Mouse (Mus musculus): ENCODE measurements around the gene Qrich2. TPM values are rescaled to one million over a fixed set of nuclear protein-coding genes. Genes with fewer than 3 reads are reported as not detected.
A peak's percentile ranks its signal among the peaks of the same experiment; 100 is the strongest.

The Qrich2 gene
- 0.16 TPM in 1 of 2 replicates, not detected in the other for polyA plus RNA-seq (2014; fragmentation: Nextera tagmentation; extraction: Ambion mirVana)

- Histone ChIP-seq H3K4me1 (replicated peaks; ENCODE audit: control insufficient read depth, insufficient read depth, low read length) (no peaks in the 10 kb centered on the region; the same call in 1 of the 2 replicates), H3K4me2 (no peak within 1 kb of the TSS), H3K4me3 (ENCODE audit: low read depth, low read length) (no peak within 1 kb of the TSS), H3K27me3 (replicated peaks; ENCODE audit: control insufficient read depth, insufficient read depth, low read length) (0 out of 2 replicates have a peak, but pooled peaks cover 3% of the 10 kb centered on the region), H3K9me3 (ENCODE audit: control insufficient read depth, low read length) (no peaks in the 10 kb centered on the region), H3K27ac (ENCODE audit: low read depth, low read length) (no peak within 1 kb of the TSS), H3K36me3 (ENCODE audit: control insufficient read depth, insufficient read depth, low read length) (peaks cover 9% of the 10 kb centered on the region; the same call in 1 of the 2 replicates), H3K9ac (ENCODE audit: low read depth, low read length) (no peak within 1 kb of the TSS)
- no peak for ATAC-seq (replicated peaks; ENCODE audit: low FRiP score)
- no peak for DNase-seq (ENCODE audit: low spot score)
- 57% methylated on average over 20 of the region's 20 CpGs for WGBS
These were observed at the start of gene Qrich2 for GRCm38 (mm10) chr11:116466141-116466540. Qrich2 (minus strand) TSS chr11:116466241.

GRCm38 (mm10) chr11:116515330-116516020, 49.4 kb upstream of the Qrich2 start:
- Histone ChIP-seq H3K4me3 (ENCODE audit: low read depth, low read length) (no peak overlapping the region), H3K4me1 (replicated peaks; ENCODE audit: control insufficient read depth, insufficient read depth, low read length) (peaks cover 6% of the 10 kb centered on the region; the same call in 1 of the 2 replicates), H3K4me2 (peak overlapping the region; percentile 7; the same call in 1 of the 2 replicates), H3K27me3 (replicated peaks; ENCODE audit: control insufficient read depth, insufficient read depth, low read length) (peaks cover 8% of the 10 kb centered on the region), H3K36me3 (ENCODE audit: control insufficient read depth, insufficient read depth, low read length) (no peaks in the 10 kb centered on the region), H3K9me3 (ENCODE audit: control insufficient read depth, low read length) (no peaks in the 10 kb centered on the region), H3K9ac (ENCODE audit: low read depth, low read length) (no peak overlapping the region), H3K27ac (ENCODE audit: low read depth, low read length) (no peak overlapping the region)
- WGBS: 28% methylated on average over 24 of the region's 24 CpGs
- DNase-seq (ENCODE audit: low spot score) (no peak), ATAC-seq (replicated peaks; ENCODE audit: low FRiP score) (no peak)

GRCm38 (mm10) chr11:116513531-116514038, 47.5 kb upstream of the Qrich2 start:
- H3K27me3 ChIP-seq (replicated peaks; ENCODE audit: control insufficient read depth, insufficient read depth, low read length): peaks cover 8% of the 10 kb centered on the region
- no peaks in the 10 kb centered on the region for H3K9me3 ChIP-seq (ENCODE audit: control insufficient read depth, low read length)
- DNase-seq (ENCODE audit: low spot score) (no peak), ATAC-seq (replicated peaks; ENCODE audit: low FRiP score) (no peak)
- peaks cover 6% of the 10 kb centered on the region; the same call in 1 of the 2 replicates for H3K4me1 ChIP-seq (replicated peaks; ENCODE audit: control insufficient read depth, insufficient read depth, low read length)
- no peak overlapping the region for H3K4me3 ChIP-seq (ENCODE audit: low read depth, low read length)
- WGBS: 82% methylated on average over 4 of the region's 4 CpGs
- no peak overlapping the region for H3K4me2 ChIP-seq
- no peaks in the 10 kb centered on the region for H3K36me3 ChIP-seq (ENCODE audit: control insufficient read depth, insufficient read depth, low read length)
- no peak overlapping the region for H3K27ac ChIP-seq (ENCODE audit: low read depth, low read length)
- H3K9ac ChIP-seq (ENCODE audit: low read depth, low read length): no peak overlapping the region

GRCm38 (mm10) chr11:116512987-116513386, 46.9 kb upstream of the Qrich2 start:
- ATAC-seq (replicated peaks; ENCODE audit: low FRiP score): no peak
- 83% methylated on average over 6 of the region's 6 CpGs for WGBS

GRCm38 (mm10) chr11:116512154-116512553, 46.1 kb upstream of the Qrich2 start:
- WGBS: 87% methylated on average over 7 of the region's 7 CpGs
- Histone ChIP-seq H3K4me1 (replicated peaks; ENCODE audit: control insufficient read depth, insufficient read depth, low read length) (peaks cover 6% of the 10 kb centered on the region; the same call in 1 of the 2 replicates), H3K4me2 (no peak overlapping the region), H3K9me3 (ENCODE audit: control insufficient read depth, low read length) (no peaks in the 10 kb centered on the region), H3K9ac (ENCODE audit: low read depth, low read length) (no peak overlapping the region), H3K27ac (ENCODE audit: low read depth, low read length) (no peak overlapping the region), H3K36me3 (ENCODE audit: control insufficient read depth, insufficient read depth, low read length) (no peaks in the 10 kb centered on the region), H3K4me3 (ENCODE audit: low read depth, low read length) (no peak overlapping the region), H3K27me3 (replicated peaks; ENCODE audit: control insufficient read depth, insufficient read depth, low read length) (peaks cover 8% of the 10 kb centered on the region)
- ATAC-seq (replicated peaks; ENCODE audit: low FRiP score) (no peak), DNase-seq (ENCODE audit: low spot score) (no peak)

More at GRCm38 (mm10) chr11:116512987-116513386, 46.9 kb upstream of the Qrich2 start:
- H3K4me3 ChIP-seq (ENCODE audit: low read depth, low read length): no peak overlapping the region
- DNase-seq (ENCODE audit: low spot score): no peak
- peaks cover 8% of the 10 kb centered on the region for H3K27me3 ChIP-seq (replicated peaks; ENCODE audit: control insufficient read depth, insufficient read depth, low read length)
- H3K4me2 ChIP-seq: no peak overlapping the region
- H3K36me3 ChIP-seq (ENCODE audit: control insufficient read depth, insufficient read depth, low read length): no peaks in the 10 kb centered on the region
- H3K27ac ChIP-seq (ENCODE audit: low read depth, low read length): no peak overlapping the region
- no peak overlapping the region for H3K9ac ChIP-seq (ENCODE audit: low read depth, low read length)
- no peaks in the 10 kb centered on the region for H3K9me3 ChIP-seq (ENCODE audit: control insufficient read depth, low read length)
- peaks cover 6% of the 10 kb centered on the region; the same call in 1 of the 2 replicates for H3K4me1 ChIP-seq (replicated peaks; ENCODE audit: control insufficient read depth, insufficient read depth, low read length)

- Histone ChIP-seq H3K27me3 (replicated peaks; ENCODE audit: control insufficient read depth, insufficient read depth, low read length) (peaks cover 8% of the 10 kb centered on the region), H3K9ac (ENCODE audit: low read depth, low read length) (no peak overlapping the region), H3K4me1 (replicated peaks; ENCODE audit: control insufficient read depth, insufficient read depth, low read length) (peaks cover 6% of the 10 kb centered on the region; the same call in 1 of the 2 replicates), H3K36me3 (ENCODE audit: control insufficient read depth, insufficient read depth, low read length) (no peaks in the 10 kb centered on the region), H3K4me3 (ENCODE audit: low read depth, low read length) (no peak overlapping the region), H3K9me3 (ENCODE audit: control insufficient read depth, low read length) (no peaks in the 10 kb centered on the region), H3K4me2 (no peak overlapping the region), H3K27ac (ENCODE audit: low read depth, low read length) (no peak overlapping the region)
- 52% methylated on average over 7 of the region's 7 CpGs for WGBS
- no peak for DNase-seq (ENCODE audit: low spot score)
- 0 out of 2 replicates have a peak, but pooled peaks have one; percentile 42 for ATAC-seq (replicated peaks; ENCODE audit: low FRiP score)
These were observed 45.3 kb upstream of the Qrich2 start for GRCm38 (mm10) chr11:116511301-116511868.

- 59% methylated on average over 2 of the region's 2 CpGs for WGBS
- no peaks in the 10 kb centered on the region for H3K36me3 ChIP-seq (ENCODE audit: control insufficient read depth, insufficient read depth, low read length)
- H3K27ac ChIP-seq (ENCODE audit: low read depth, low read length): no peak overlapping the region
- H3K4me1 ChIP-seq (replicated peaks; ENCODE audit: control insufficient read depth, insufficient read depth, low read length): peaks cover 12% of the 10 kb centered on the region
- no peak overlapping the region for H3K4me2 ChIP-seq
- no peaks in the 10 kb centered on the region for H3K9me3 ChIP-seq (ENCODE audit: control insufficient read depth, low read length)
- no peak for DNase-seq (ENCODE audit: low spot score)
- ATAC-seq (replicated peaks; ENCODE audit: low FRiP score): no peak
- H3K9ac ChIP-seq (ENCODE audit: low read depth, low read length): no peak overlapping the region
- no peaks in the 10 kb centered on the region for H3K27me3 ChIP-seq (replicated peaks; ENCODE audit: control insufficient read depth, insufficient read depth, low read length)
- H3K4me3 ChIP-seq (ENCODE audit: low read depth, low read length): no peak overlapping the region
These were observed 42.6 kb upstream of the Qrich2 start for GRCm38 (mm10) chr11:116508689-116509088.

GRCm38 (mm10) chr11:116506151-116506875, 40.3 kb upstream of the Qrich2 start:
- Histone ChIP-seq H3K9ac (ENCODE audit: low read depth, low read length) (peak overlapping the region; percentile 10; the same call in 1 of the 2 replicates), H3K4me3 (ENCODE audit: low read depth, low read length) (no peak overlapping the region), H3K4me2 (peak overlapping the region; percentile 35), H3K36me3 (ENCODE audit: control insufficient read depth, insufficient read depth, low read length) (no peaks in the 10 kb centered on the region), H3K9me3 (ENCODE audit: control insufficient read depth, low read length) (no peaks in the 10 kb centered on the region), H3K4me1 (replicated peaks; ENCODE audit: control insufficient read depth, insufficient read depth, low read length) (peaks cover 10% of the 10 kb centered on the region), H3K27ac (ENCODE audit: low read depth, low read length) (peak overlapping the region; percentile 92), H3K27me3 (replicated peaks; ENCODE audit: control insufficient read depth, insufficient read depth, low read length) (no peaks in the 10 kb centered on the region)
- 55% methylated on average over 17 of the region's 17 CpGs for WGBS
- DNase-seq (ENCODE audit: low spot score) (no peak), ATAC-seq (replicated peaks; ENCODE audit: low FRiP score) (peak; percentile 89)

All from liver, embryonic 11.5 days (tissue).